Mouse (Mus musculus): ENCODE data around the gene Slc12a9. TPM values are rescaled to one million over a fixed set of nuclear protein-coding genes. Genes with fewer than 3 reads are reported as not detected.

Gene Slc12a9
- polyA plus RNA-seq, 1 experiment from 2014 or later = 6.2 TPM

DNA sequence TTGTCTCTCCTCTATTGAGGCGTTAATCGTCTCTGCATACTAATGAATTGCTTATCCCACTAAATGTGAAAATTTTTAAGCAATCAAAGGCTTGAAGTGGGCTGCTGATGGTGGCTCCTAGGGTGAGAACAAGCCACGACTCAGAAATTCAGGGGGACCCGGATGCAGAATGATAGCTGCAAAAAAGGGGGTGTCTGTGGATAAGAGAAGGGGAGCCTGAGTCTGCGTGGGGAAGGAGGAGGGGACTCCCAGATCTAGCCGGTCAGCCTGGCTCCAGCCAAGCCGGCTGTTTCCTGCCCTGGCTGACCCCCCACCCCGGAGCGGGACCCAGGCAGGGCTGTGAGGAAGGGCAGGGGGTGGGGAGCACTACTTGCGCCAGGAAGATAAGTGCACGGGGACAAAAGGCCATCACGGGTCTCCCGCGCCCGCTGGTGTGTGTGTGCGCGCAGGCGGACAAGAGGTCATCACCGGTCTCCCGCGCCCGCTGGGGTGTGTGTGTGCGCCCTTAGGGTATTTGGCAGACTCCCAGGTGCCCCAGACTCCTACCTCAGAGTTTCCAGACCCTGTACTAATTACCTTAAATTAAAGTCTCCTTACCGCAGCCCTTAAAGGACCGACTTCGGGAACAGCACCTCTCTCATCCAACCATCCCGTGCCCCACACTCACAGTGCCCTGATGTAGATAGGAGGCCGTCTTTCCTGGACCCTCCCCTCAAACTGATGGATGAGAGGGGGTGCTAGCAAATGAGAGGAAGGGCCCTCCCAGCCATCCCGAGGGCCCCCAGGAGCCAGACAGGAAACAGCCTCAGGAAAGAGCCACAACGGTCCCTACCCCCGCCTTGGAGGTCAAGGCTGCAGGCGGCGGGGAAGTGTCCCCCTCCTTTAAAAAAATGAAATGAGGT lies 15.3 kb upstream of the Slc12a9 start:
- DNase-seq (ENCODE audit: low spot score) (peak; percentile 27), ATAC-seq (no peak)
- WGBS = under 1% methylated on average over 33 of the region's 33 CpGs
- Histone ChIP-seq H3K4me1 (ENCODE audit: control insufficient read depth, insufficient read depth, low read length) (peaks cover 16% of the 10 kb centered on the region), H3K36me3 (ENCODE audit: control insufficient read depth, insufficient read depth, low read length) (no peaks in the 10 kb centered on the region), H3K9me3 (replicated peaks; ENCODE audit: control insufficient read depth, low read length) (no peaks in the 10 kb centered on the region), H3K4me3 (ENCODE audit: low read depth, low read length) (peak overlapping the region; percentile 68), H3K9ac (ENCODE audit: low read length) (peak overlapping the region; percentile 42; the same call in 1 of the 2 replicates), H3K4me2 (ENCODE audit: low read length) (peak overlapping the region; percentile 93), H3K27me3 (replicated peaks; ENCODE audit: control insufficient read depth, insufficient read depth, low read length) (0 out of 2 replicates have a peak, but pooled peaks cover 2% of the 10 kb centered on the region), H3K27ac (ENCODE audit: low read depth, low read length) (no peak overlapping the region)

DNA sequence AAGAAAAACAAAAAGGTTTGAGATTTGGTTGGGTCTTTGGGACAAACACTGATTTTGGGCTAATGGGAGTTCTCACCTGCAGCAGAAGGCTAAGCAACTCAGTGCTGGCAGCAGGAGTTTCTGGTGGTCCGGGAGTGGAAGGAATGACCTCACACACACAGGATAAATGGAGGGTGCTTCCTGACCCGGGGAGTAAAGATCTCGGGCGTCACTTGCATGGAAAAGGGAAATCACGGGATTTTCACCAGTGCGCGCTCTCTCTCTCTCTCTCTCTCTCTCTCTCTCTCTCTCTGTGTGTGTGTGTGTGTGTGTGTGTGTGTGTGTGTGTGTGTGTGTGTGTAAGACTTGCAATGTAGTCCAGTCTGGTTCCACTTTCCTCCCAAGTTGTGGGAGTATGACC lies 14.5 kb upstream of the Slc12a9 start:
- 22% methylated on average over 7 of the region's 7 CpGs for WGBS
- H3K36me3 ChIP-seq (ENCODE audit: control insufficient read depth, insufficient read depth, low read length) = no peaks in the 10 kb centered on the region
- H3K27ac ChIP-seq (ENCODE audit: low read depth, low read length) = no peak overlapping the region
- 0 out of 2 replicates have a peak, but pooled peaks cover 2% of the 10 kb centered on the region for H3K27me3 ChIP-seq (replicated peaks; ENCODE audit: control insufficient read depth, insufficient read depth, low read length)
- ATAC-seq (no peak), DNase-seq (ENCODE audit: low spot score) (no peak)
- H3K9ac ChIP-seq (ENCODE audit: low read length) = no peak overlapping the region
- H3K4me3 ChIP-seq (ENCODE audit: low read depth, low read length) = no peak overlapping the region
- peaks cover 16% of the 10 kb centered on the region for H3K4me1 ChIP-seq (ENCODE audit: control insufficient read depth, insufficient read depth, low read length)
- H3K4me2 ChIP-seq (ENCODE audit: low read length) = no peak overlapping the region
- no peaks in the 10 kb centered on the region for H3K9me3 ChIP-seq (replicated peaks; ENCODE audit: control insufficient read depth, low read length)

DNA sequence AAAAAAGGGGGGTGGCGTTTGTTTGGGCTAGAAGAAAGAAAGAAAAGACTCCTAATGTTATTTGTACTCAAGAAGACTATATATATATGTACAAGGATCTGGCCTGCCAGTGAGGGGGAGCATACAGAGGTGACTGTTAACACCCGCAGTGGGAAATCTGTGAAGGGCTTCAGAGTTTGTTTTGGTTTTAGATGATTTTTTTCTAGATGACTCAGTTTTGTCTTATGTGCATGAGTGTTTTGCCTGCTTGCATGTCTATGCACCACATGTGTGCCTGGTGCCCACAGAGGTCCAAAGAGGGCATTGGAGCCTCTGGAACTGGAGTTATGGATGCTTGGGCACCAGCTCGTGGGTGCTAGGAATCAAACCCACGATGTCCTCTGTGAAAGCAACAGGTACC lies 13.6 kb upstream of the Slc12a9 start:
- H3K27ac ChIP-seq (ENCODE audit: low read depth, low read length) = no peak overlapping the region
- no peak overlapping the region for H3K4me3 ChIP-seq (ENCODE audit: low read depth, low read length)
- 85% methylated on average over 4 of the region's 4 CpGs for WGBS
- H3K4me2 ChIP-seq (ENCODE audit: low read length) = no peak overlapping the region
- H3K36me3 ChIP-seq (ENCODE audit: control insufficient read depth, insufficient read depth, low read length) = no peaks in the 10 kb centered on the region
- no peaks in the 10 kb centered on the region for H3K9me3 ChIP-seq (replicated peaks; ENCODE audit: control insufficient read depth, low read length)
- ATAC-seq (no peak), DNase-seq (ENCODE audit: low spot score) (no peak)
- no peak overlapping the region for H3K9ac ChIP-seq (ENCODE audit: low read length)
- H3K27me3 ChIP-seq (replicated peaks; ENCODE audit: control insufficient read depth, insufficient read depth, low read length) = 0 out of 2 replicates have a peak, but pooled peaks cover 2% of the 10 kb centered on the region
- peaks cover 11% of the 10 kb centered on the region for H3K4me1 ChIP-seq (ENCODE audit: control insufficient read depth, insufficient read depth, low read length)

DNA sequence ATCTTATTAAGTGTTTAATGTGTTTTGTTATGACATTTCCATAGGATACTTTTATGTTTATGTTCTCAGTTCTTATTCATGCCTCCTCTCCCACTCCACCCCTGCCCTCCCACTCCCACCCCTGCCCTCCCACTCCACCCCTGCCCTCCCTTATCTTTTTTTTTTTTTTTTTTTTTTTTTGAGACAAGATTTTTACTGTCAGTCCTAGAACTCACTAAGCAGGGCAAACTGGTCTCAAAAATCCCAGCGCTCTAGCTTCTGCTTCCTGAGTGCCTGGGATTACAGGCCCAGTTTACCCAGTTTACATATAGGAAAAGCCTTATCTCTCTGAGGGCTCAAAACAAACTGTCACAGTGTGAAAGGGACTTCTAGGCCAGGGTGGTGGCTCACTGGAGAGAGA lies 13.0 kb upstream of the Slc12a9 start:
- no peak for ATAC-seq
- no peak overlapping the region for H3K9ac ChIP-seq (ENCODE audit: low read length)
- H3K9me3 ChIP-seq (replicated peaks; ENCODE audit: control insufficient read depth, low read length) = no peaks in the 10 kb centered on the region
- 82% methylated on average over 1 of the region's 1 CpGs for WGBS
- H3K27me3 ChIP-seq (replicated peaks; ENCODE audit: control insufficient read depth, insufficient read depth, low read length) = 0 out of 2 replicates have a peak, but pooled peaks cover 2% of the 10 kb centered on the region
- no peak overlapping the region for H3K27ac ChIP-seq (ENCODE audit: low read depth, low read length)
- no peak for DNase-seq (ENCODE audit: low spot score)
- H3K4me2 ChIP-seq (ENCODE audit: low read length) = no peak overlapping the region
- H3K4me3 ChIP-seq (ENCODE audit: low read depth, low read length) = no peak overlapping the region
- H3K4me1 ChIP-seq (ENCODE audit: control insufficient read depth, insufficient read depth, low read length) = peaks cover 7% of the 10 kb centered on the region
- H3K36me3 ChIP-seq (ENCODE audit: control insufficient read depth, insufficient read depth, low read length) = no peaks in the 10 kb centered on the region

DNA sequence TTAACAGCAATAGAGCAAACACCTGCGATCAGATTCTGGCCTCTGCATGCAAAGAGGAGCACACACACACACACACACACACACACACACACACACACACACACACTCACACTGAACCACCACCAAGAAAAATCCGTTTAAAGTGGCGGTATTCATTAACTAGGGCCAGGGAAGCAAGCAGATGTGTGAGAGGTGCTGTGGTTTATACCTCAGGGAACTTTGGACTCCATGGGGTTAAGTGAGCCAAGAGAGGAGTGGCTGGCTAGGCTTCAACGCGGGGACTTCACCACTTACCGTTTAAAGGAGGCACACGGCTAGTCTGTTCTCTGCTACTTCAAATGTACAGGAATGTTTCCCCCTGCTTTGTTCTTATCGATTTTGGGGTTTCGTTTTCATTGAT lies 12.4 kb upstream of the Slc12a9 start:
- Histone ChIP-seq H3K27me3 (replicated peaks; ENCODE audit: control insufficient read depth, insufficient read depth, low read length) (0 out of 2 replicates have a peak, but pooled peaks cover 2% of the 10 kb centered on the region), H3K9ac (ENCODE audit: low read length) (peak overlapping the region; percentile 25; the same call in 1 of the 2 replicates), H3K4me2 (ENCODE audit: low read length) (no peak overlapping the region), H3K4me3 (ENCODE audit: low read depth, low read length) (no peak overlapping the region), H3K36me3 (ENCODE audit: control insufficient read depth, insufficient read depth, low read length) (no peaks in the 10 kb centered on the region), H3K27ac (ENCODE audit: low read depth, low read length) (no peak overlapping the region), H3K9me3 (replicated peaks; ENCODE audit: control insufficient read depth, low read length) (no peaks in the 10 kb centered on the region), H3K4me1 (ENCODE audit: control insufficient read depth, insufficient read depth, low read length) (peaks cover 7% of the 10 kb centered on the region)
- WGBS = 21% methylated on average over 9 of the region's 9 CpGs
- ATAC-seq = no peak
- no peak for DNase-seq (ENCODE audit: low spot score)

DNA sequence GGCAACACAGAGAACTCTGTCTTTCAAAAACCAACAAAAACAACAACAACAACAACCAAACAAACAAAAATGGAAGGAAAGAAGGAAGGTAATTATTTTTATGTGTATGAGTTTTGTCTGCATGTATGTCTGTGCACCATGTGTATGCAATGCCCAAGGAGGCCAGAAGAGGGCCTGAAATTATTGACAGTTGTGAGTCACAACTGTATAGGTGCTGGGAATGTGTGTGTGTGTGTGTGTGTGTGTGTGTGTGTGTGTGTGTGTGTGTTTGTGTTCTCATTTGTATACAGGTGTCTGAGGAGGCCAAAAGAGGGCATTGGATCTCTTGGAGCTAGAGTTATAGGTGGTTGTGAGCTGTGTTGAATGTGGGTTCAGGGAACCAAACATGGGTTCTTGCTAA lies 10.5 kb upstream of the Slc12a9 start:
- no peaks in the 10 kb centered on the region for H3K36me3 ChIP-seq (ENCODE audit: control insufficient read depth, insufficient read depth, low read length)
- 0 out of 2 replicates have a peak, but pooled peaks cover 2% of the 10 kb centered on the region for H3K27me3 ChIP-seq (replicated peaks; ENCODE audit: control insufficient read depth, insufficient read depth, low read length)
- no peak overlapping the region for H3K4me2 ChIP-seq (ENCODE audit: low read length)
- H3K9ac ChIP-seq (ENCODE audit: low read length) = no peak overlapping the region
- DNase-seq (ENCODE audit: low spot score) (no peak), ATAC-seq (no peak)
- H3K9me3 ChIP-seq (replicated peaks; ENCODE audit: control insufficient read depth, low read length) = no peaks in the 10 kb centered on the region
- peaks cover 9% of the 10 kb centered on the region for H3K4me1 ChIP-seq (ENCODE audit: control insufficient read depth, insufficient read depth, low read length)
- H3K4me3 ChIP-seq (ENCODE audit: low read depth, low read length) = no peak overlapping the region
- no peak overlapping the region for H3K27ac ChIP-seq (ENCODE audit: low read depth, low read length)

DNA sequence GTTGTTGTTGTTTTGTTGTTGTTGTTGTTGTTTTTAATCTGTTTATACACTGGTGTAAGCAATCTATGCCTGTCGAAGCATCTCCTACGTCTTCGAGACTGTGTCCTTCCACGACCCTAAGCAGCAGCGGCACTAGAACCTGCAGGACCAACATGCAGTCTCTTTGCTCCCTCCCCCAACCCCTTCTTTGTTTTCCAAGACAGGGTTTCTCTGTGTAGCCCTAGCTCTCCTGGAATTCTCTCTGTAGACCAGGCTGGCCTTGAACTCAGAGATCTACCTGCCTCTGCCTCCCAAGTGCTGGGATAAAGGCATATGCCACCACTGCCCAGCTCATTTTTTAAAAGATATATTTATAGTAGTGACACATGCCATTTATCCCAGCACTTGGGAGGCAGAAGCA lies 10.0 kb upstream of the Slc12a9 start:
- Histone ChIP-seq H3K27me3 (replicated peaks; ENCODE audit: control insufficient read depth, insufficient read depth, low read length) (0 out of 2 replicates have a peak, but pooled peaks cover 2% of the 10 kb centered on the region), H3K27ac (ENCODE audit: low read depth, low read length) (no peak overlapping the region), H3K36me3 (ENCODE audit: control insufficient read depth, insufficient read depth, low read length) (no peaks in the 10 kb centered on the region), H3K9ac (ENCODE audit: low read length) (no peak overlapping the region), H3K4me1 (ENCODE audit: control insufficient read depth, insufficient read depth, low read length) (peaks cover 12% of the 10 kb centered on the region), H3K4me3 (ENCODE audit: low read depth, low read length) (no peak overlapping the region), H3K4me2 (ENCODE audit: low read length) (no peak overlapping the region), H3K9me3 (replicated peaks; ENCODE audit: control insufficient read depth, low read length) (no peaks in the 10 kb centered on the region)
- WGBS = 98% methylated on average over 5 of the region's 5 CpGs
- DNase-seq (ENCODE audit: low spot score) (no peak), ATAC-seq (no peak)

DNA sequence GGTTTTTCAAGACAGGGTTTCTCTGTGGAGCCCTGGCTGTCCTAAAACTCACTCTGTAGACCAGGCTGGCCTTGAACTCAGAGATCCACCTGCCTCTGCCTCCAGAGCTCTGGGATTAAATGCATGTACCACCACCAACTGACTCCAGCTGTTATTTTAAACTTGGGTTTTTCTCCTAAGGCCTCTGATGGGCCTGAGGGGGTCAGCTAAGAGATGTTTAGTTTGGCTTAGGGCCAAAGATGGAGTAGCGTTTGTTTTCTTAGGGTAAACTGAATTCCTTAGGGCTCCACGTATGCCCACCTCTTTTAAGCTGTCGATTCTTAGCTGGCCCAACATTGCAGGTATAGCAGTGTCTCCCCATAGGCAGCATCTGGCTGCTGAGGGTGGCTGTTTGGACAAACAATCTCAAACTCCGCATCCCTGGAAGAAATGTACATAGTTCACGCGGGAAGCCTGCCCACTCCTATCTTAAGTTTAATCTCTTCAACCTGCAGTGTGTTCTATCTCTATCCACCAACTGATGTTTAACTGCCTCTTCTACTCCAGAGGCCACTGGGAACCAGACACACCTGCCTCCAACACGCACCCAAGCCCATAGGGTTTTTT lies 9.1 kb upstream of the Slc12a9 start:
- H3K36me3 ChIP-seq (ENCODE audit: control insufficient read depth, insufficient read depth, low read length) = no peaks in the 10 kb centered on the region
- 0 out of 2 replicates have a peak, but pooled peaks cover under 1% of the 10 kb centered on the region for H3K27me3 ChIP-seq (replicated peaks; ENCODE audit: control insufficient read depth, insufficient read depth, low read length)
- H3K4me2 ChIP-seq (ENCODE audit: low read length) = no peak overlapping the region
- WGBS = 81% methylated on average over 7 of the region's 7 CpGs
- no peak for ATAC-seq
- no peak overlapping the region for H3K9ac ChIP-seq (ENCODE audit: low read length)
- H3K27ac ChIP-seq (ENCODE audit: low read depth, low read length) = no peak overlapping the region
- H3K9me3 ChIP-seq (replicated peaks; ENCODE audit: control insufficient read depth, low read length) = no peaks in the 10 kb centered on the region
- no peak overlapping the region for H3K4me3 ChIP-seq (ENCODE audit: low read depth, low read length)
- H3K4me1 ChIP-seq (ENCODE audit: control insufficient read depth, insufficient read depth, low read length) = peaks cover 12% of the 10 kb centered on the region
- no peak for DNase-seq (ENCODE audit: low spot score)

DNA sequence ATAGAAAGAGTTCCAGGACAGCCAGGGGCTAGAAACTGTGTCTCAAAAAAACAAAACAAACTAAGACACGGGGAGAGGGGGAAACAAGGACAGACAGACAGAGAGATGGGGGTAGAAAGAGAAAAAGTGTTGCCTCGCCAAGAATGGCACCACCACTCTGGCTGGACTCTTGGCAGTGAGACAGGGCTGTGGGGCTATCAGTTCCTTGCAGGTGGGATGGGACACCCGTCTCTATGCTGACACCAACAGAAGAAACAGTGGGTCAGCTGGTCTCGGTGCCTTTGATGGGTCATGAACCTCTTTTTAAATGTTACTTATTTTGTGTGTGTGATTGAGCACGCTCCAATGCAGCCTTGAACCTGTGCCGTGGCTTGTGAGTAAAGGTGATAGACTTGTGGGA lies 6.8 kb upstream of the Slc12a9 start:
- ATAC-seq = no peak
- H3K4me1 ChIP-seq (ENCODE audit: control insufficient read depth, insufficient read depth, low read length) = peaks cover 12% of the 10 kb centered on the region
- no peaks in the 10 kb centered on the region for H3K9me3 ChIP-seq (replicated peaks; ENCODE audit: control insufficient read depth, low read length)
- no peak overlapping the region for H3K4me3 ChIP-seq (ENCODE audit: low read depth, low read length)
- H3K27ac ChIP-seq (ENCODE audit: low read depth, low read length) = no peak overlapping the region
- H3K27me3 ChIP-seq (replicated peaks; ENCODE audit: control insufficient read depth, insufficient read depth, low read length) = no peaks in the 10 kb centered on the region
- no peaks in the 10 kb centered on the region for H3K36me3 ChIP-seq (ENCODE audit: control insufficient read depth, insufficient read depth, low read length)
- H3K9ac ChIP-seq (ENCODE audit: low read length) = no peak overlapping the region
- 70% methylated on average over 6 of the region's 6 CpGs for WGBS
- no peak for DNase-seq (ENCODE audit: low spot score)
- no peak overlapping the region; the same call in 1 of the 2 replicates for H3K4me2 ChIP-seq (ENCODE audit: low read length)

Measured in forebrain, embryonic 14.5 days (tissue).